Mouse (Mus musculus): ENCODE measurements around the gene Dmrtc2. TPM values are rescaled to one million over a fixed set of nuclear protein-coding genes. Genes with fewer than 3 reads are reported as not detected.
A peak's percentile ranks its signal among the peaks of the same experiment; 100 is the strongest.

Dmrtc2 gene
- polyA plus RNA-seq, 1 experiment from 2014 or later: not detected

DNA sequence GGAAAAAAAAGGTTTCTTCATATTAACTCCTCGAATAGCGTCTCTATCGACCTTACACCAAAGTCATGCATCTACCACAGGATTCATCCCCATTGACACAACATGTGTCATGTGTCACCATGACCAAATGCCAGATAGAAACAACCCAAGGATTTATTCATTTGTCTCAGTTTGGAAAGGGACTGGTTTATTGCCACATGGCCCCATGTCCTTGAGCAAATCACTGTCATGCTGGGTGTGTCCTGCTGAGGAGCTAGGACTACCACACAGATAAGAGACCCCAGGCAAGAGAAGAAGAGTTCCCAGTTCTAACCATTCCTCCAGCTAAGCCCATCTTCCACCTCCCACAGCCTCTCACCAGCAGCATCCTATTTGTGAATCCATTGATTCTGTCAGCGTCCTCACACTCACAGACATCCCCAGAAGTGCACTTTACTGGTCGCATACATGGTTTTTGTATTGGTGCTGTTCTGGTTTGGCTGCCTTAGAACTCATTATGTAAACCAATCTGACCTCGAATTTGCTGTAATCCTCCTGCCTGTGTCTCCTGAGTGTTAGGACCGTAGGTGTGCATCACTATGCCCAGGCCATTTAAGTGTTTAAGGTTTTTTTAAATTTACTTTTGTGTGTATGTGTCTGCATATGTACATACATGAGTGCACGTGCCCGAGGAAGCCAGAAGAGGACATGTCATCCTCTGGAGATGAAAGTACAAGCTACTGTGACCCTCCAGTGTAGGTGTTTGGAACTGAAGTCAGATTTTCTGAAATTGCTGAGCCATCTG lies 12.8 kb downstream of the Dmrtc2 start:
- Histone ChIP-seq H3K9me3 (no peaks in the 10 kb centered on the region), H3K36me3 (peaks cover 23% of the 10 kb centered on the region), H3K27me3 (ENCODE audit: insufficient read depth, poor library complexity, severe bottlenecking) (no peaks in the 10 kb centered on the region), H3K4me1 (peaks cover 18% of the 10 kb centered on the region), H3K4me3 (no peak overlapping the region), H3K27ac (no peak overlapping the region)
- no peak for DNase-seq (ENCODE audit: low spot score)
- 83% methylated on average over 9 of the region's 9 CpGs for WGBS

DNA sequence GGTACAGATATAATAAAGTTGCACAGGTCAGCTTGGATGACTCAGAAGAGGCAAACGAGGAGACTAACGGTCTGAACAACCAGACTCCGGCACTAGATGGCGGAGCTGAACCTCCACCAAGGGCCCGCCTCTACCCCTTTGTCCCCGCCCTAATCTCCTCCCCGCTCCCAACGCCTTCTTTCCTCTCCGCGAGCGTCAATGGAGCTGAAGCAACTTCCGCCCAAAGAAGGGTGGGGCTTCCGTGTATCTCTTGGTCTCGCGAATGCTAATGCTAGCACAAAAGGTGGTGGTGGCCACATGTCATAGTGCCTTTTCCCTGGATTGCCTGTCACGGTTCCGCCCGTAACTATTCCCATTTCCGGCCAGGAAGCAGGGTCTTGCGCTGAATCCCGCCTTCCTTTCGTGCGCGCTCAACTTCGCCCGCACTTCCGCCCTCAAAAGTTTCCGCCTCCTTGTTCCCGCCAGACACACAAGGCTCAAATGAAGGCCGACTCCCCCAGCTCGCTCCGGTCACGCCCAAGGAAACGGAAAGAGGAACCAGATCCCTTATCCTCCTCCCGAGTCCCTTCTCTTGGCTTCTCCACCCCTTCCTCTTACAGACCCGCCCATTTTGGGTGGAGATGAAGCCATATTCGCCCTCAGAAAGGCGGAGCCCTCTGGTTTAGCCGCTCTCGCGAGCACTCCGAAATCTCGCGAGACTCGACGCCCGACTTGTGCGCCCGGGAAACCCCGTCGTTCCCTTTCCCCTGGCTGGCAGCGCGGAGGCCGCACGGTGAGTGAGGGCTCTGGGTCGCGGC lies 14.2 kb downstream of the Dmrtc2 start, which contains the start of gene Rps19:
Rps19 (plus strand) TSS at position 476 of the 797 bp plus-strand sequence.
- Histone ChIP-seq H3K9me3 (no peaks in the 10 kb centered on the region), H3K27me3 (ENCODE audit: insufficient read depth, poor library complexity, severe bottlenecking) (no peaks in the 10 kb centered on the region), H3K36me3 (peaks cover 38% of the 10 kb centered on the region), H3K4me3 (peak within 1 kb of the TSS; percentile 91), H3K27ac (peak within 1 kb of the TSS; percentile 99), H3K4me1 (peaks cover 18% of the 10 kb centered on the region)
- peak; percentile 99 for DNase-seq (ENCODE audit: low spot score)
- under 1% methylated on average over 57 of the region's 57 CpGs for WGBS

GRCm38 (mm10) chr7:24884693-24885291 lies 14.9 kb downstream of the Dmrtc2 start:
- Histone ChIP-seq H3K9me3 (no peaks in the 10 kb centered on the region), H3K4me3 (peak overlapping the region; percentile 91), H3K27me3 (ENCODE audit: insufficient read depth, poor library complexity, severe bottlenecking) (no peaks in the 10 kb centered on the region), H3K4me1 (peaks cover 18% of the 10 kb centered on the region), H3K27ac (peak overlapping the region; percentile 99), H3K36me3 (peaks cover 45% of the 10 kb centered on the region)
- under 1% methylated on average over 47 of the region's 47 CpGs for WGBS
- no peak for DNase-seq (ENCODE audit: low spot score)

DNA sequence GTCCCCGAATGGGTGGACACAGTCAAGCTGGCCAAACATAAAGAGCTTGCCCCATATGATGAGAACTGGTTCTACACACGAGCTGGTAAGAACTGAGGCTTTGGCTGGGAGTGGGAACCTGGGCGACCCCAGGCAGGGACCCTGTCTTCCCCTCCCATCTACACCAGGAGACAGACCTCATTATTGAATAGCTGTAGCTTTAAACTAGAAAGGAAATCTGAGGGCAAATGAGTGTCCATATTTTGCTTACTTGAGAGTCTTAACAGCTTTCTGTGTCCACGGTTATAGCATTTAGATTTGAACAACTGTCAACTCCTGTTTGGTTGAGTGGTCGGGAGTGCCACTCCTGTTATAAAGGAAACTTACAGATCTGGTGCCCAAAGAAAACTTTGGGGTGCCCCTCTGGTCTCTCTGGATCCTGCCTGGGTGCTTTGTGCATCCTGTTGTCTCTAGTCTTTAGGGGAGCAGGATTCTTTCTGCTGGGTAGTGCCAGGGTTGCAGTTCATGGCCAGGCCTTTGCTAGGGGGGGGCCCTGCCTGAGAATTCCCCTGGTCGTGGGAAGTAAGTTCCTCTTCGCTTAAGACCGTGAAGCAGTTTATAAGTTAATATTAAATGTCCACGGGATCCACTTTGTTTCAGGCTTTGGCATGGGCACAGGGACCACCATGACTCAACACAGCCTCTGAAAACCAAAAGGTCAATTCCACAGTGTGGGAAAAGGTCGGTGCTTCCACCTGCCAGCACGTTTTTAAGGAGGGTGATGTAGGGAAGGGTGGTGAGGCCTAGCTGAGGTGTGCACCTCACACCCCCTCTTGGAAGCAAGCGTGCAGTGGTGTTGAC lies 15.8 kb downstream of the Dmrtc2 start:
- Histone ChIP-seq H3K4me3 (peak overlapping the region; percentile 91), H3K27ac (peak overlapping the region; percentile 99), H3K4me1 (peaks cover 22% of the 10 kb centered on the region), H3K27me3 (ENCODE audit: insufficient read depth, poor library complexity, severe bottlenecking) (no peaks in the 10 kb centered on the region), H3K9me3 (no peaks in the 10 kb centered on the region), H3K36me3 (peaks cover 54% of the 10 kb centered on the region)
- WGBS: 44% methylated on average over 12 of the region's 12 CpGs
- DNase-seq (ENCODE audit: low spot score): no peak

GRCm38 (mm10) chr7:24886308-24886633 lies 16.4 kb downstream of the Dmrtc2 start:
- peak overlapping the region; percentile 99 for H3K27ac ChIP-seq
- peak overlapping the region; percentile 91 for H3K4me3 ChIP-seq
- no peaks in the 10 kb centered on the region for H3K9me3 ChIP-seq
- WGBS: 68% methylated on average over 4 of the region's 4 CpGs
- H3K27me3 ChIP-seq (ENCODE audit: insufficient read depth, poor library complexity, severe bottlenecking): no peaks in the 10 kb centered on the region
- H3K36me3 ChIP-seq: peaks cover 57% of the 10 kb centered on the region
- peaks cover 22% of the 10 kb centered on the region for H3K4me1 ChIP-seq
- no peak for DNase-seq (ENCODE audit: low spot score)

DNA sequence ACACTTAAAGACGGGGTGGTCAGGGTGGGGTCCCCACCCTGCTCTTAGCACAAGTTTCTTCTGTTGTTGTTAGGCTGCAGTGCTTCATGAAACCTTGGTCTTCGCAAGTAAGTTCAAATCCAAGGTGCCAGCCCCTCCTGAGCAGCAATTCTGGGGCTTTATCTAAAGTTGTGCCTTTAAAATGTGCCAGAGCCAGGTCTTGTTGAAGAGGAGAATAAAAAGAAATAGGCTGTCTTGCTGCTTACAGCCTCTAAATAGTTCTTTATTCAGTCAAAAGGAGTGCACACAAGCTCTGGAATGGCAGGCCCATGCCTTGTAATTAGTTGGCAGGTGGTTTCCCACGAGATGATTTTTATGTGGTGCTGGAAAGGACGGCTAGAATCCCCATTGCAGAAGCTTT lies 17.2 kb downstream of the Dmrtc2 start:
- Histone ChIP-seq H3K36me3 (peaks cover 57% of the 10 kb centered on the region), H3K4me1 (peaks cover 22% of the 10 kb centered on the region), H3K27me3 (ENCODE audit: insufficient read depth, poor library complexity, severe bottlenecking) (no peaks in the 10 kb centered on the region), H3K27ac (no peak overlapping the region), H3K4me3 (0 out of 2 replicates have a peak overlapping the region, but pooled peaks have one; percentile 91), H3K9me3 (no peaks in the 10 kb centered on the region)
- DNase-seq (ENCODE audit: low spot score): no peak
- WGBS: 82% methylated on average over 4 of the region's 4 CpGs

DNA sequence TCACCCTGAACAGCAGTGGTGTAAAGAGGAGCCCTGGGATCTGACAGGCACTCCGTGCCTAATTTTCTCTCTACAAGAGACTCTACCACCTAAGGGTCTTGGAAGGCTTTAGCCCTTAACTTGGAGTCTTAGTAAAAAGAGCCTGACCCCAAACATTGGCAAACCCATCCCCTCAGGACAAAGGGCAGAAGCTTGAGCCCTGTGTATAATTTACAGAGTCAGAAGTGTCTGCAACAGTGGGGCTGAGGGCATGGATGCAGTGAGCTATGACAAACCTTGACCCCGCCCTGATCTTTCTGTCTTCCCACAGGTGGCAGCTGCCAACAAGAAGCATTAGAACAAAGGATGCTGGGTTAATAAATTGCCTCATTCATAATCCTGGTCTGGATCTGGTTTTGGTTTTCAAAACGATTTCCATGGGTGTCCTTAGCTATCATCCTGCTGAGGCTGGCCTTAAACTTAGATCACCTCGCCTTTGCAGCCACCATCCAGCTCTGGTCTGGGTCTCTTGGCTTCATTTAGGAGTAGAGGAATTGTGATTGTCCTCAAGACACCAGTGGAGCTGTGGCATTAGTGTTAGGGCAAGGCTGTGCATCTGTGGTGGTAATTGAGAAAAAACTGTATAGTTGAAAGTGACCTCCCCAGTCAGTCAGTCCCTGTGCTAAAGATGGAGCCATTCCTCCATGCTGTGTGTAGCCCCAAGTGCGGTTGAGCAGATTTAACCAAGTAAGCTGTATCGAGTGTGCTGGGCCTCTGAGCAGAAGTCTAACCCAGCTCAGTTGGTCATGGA lies 19.8 kb downstream of the Dmrtc2 start:
- 84% methylated on average over 6 of the region's 6 CpGs for WGBS
- H3K27me3 ChIP-seq (ENCODE audit: insufficient read depth, poor library complexity, severe bottlenecking): no peaks in the 10 kb centered on the region

GRCm38 (mm10) chr7:24890281-24891216 lies 20.7 kb downstream of the Dmrtc2 start:
- H3K9me3 ChIP-seq: no peaks in the 10 kb centered on the region
- H3K4me3 ChIP-seq: no peak overlapping the region
- H3K27me3 ChIP-seq (ENCODE audit: insufficient read depth, poor library complexity, severe bottlenecking): no peaks in the 10 kb centered on the region
- H3K27ac ChIP-seq: no peak overlapping the region
- 29% methylated on average over 10 of the region's 10 CpGs for WGBS
- DNase-seq (ENCODE audit: low spot score): peak; percentile 86
- peaks cover 54% of the 10 kb centered on the region for H3K36me3 ChIP-seq
- peaks cover 19% of the 10 kb centered on the region for H3K4me1 ChIP-seq

More for the DNA sequence above, 19.8 kb downstream of the Dmrtc2 start:
- H3K27ac ChIP-seq: no peak overlapping the region
- H3K4me1 ChIP-seq: peaks cover 22% of the 10 kb centered on the region
- peaks cover 57% of the 10 kb centered on the region for H3K36me3 ChIP-seq
- DNase-seq (ENCODE audit: low spot score): no peak
- H3K4me3 ChIP-seq: no peak overlapping the region
- H3K9me3 ChIP-seq: no peaks in the 10 kb centered on the region

GRCm38 (mm10) chr7:24891241-24892124 lies 21.6 kb downstream of the Dmrtc2 start:
- no peak overlapping the region for H3K27ac ChIP-seq
- H3K27me3 ChIP-seq (ENCODE audit: insufficient read depth, poor library complexity, severe bottlenecking): no peaks in the 10 kb centered on the region
- H3K4me1 ChIP-seq: peaks cover 10% of the 10 kb centered on the region
- peaks cover 44% of the 10 kb centered on the region for H3K36me3 ChIP-seq
- 66% methylated on average over 3 of the region's 3 CpGs for WGBS
- DNase-seq (ENCODE audit: low spot score): no peak
- H3K9me3 ChIP-seq: no peaks in the 10 kb centered on the region
- no peak overlapping the region for H3K4me3 ChIP-seq

- DNase-seq (ENCODE audit: low spot score): no peak
- H3K36me3 ChIP-seq: peaks cover 38% of the 10 kb centered on the region
- H3K9me3 ChIP-seq: no peaks in the 10 kb centered on the region
- WGBS: 73% methylated on average over 2 of the region's 2 CpGs
- H3K27me3 ChIP-seq (ENCODE audit: insufficient read depth, poor library complexity, severe bottlenecking): no peaks in the 10 kb centered on the region
- peaks cover 4% of the 10 kb centered on the region; the same call in 1 of the 2 replicates for H3K4me1 ChIP-seq
- H3K4me3 ChIP-seq: no peak overlapping the region
- no peak overlapping the region for H3K27ac ChIP-seq
Observed at GRCm38 (mm10) chr7:24892125-24892583, 22.3 kb downstream of the Dmrtc2 start.
